Mouse (Mus musculus) limb, embryonic 15.5 days (tissue): ENCODE measurements at regions not wholly inside any gene's neighbourhood (a gene's known extent, or its start where the extent isn't known, plus 50 kb on each side); places are given as distances from the start of the nearest gene placed in this dataset.
A peak's percentile ranks its signal among the peaks of the same experiment; 100 is the strongest.

Source experiments
- ATAC-seq: fragments of 200-750 bp; cut with Nextera tagmentation; 2 replicates; pipeline ENCODE4 v1.8.0; 2017; ENCODE audit warnings: low read depth, moderate TSS enrichment; ENCODE audit not compliant: insufficient number of reproducible peaks, low FRiP score, low TSS enrichment
- H3K27ac ChIP-seq: fragments of 300-500 bp; sonication (generic); 2 replicates; pipeline ENCODE4 v1.5.1; 2015; ENCODE audit warnings: moderate library complexity, mild to moderate bottlenecking, inconsistent platforms
- H3K27me3 ChIP-seq: fragments of 300-500 bp; sonication (generic); 2 replicates; pipeline ENCODE4 v1.6.1; 2015; ENCODE audit warnings: inconsistent platforms
- H3K36me3 ChIP-seq: fragments of 300-500 bp; sonication (generic); 2 replicates; pipeline ENCODE4 v1.6.1; 2015; ENCODE audit warnings: inconsistent platforms
- H3K4me1 ChIP-seq: fragments of 300-500 bp; sonication (generic); 2 replicates; pipeline ENCODE4 v1.6.1; 2015; ENCODE audit warnings: inconsistent platforms
- H3K4me2 ChIP-seq: fragments of 300-500 bp; sonication (generic); 2 replicates; pipeline ENCODE4 v1.6.1; 2015; ENCODE audit warnings: mild to moderate bottlenecking, inconsistent platforms
- H3K4me3 ChIP-seq: fragments of 300-500 bp; sonication (generic); 2 replicates; pipeline ENCODE4 v1.5.1; 2015; ENCODE audit warnings: mild to moderate bottlenecking, inconsistent platforms
- H3K9ac ChIP-seq: fragments of 300-500 bp; sonication (generic); 2 replicates; pipeline ENCODE4 v1.6.1; 2015; ENCODE audit warnings: inconsistent platforms
- H3K9me3 ChIP-seq: fragments of 300-500 bp; sonication (generic); 2 replicates; pipeline ENCODE4 v1.6.1; 2016; ENCODE audit warnings: inconsistent platforms
- WGBS: fragments of 180-500 bp; shearing (Covaris S2); methylation state at CpG from one replicate; pipeline ENCODE4 v1.1.7; 2015; 5-methylcytosine and 5-hydroxymethylcytosine counted together

DNA sequence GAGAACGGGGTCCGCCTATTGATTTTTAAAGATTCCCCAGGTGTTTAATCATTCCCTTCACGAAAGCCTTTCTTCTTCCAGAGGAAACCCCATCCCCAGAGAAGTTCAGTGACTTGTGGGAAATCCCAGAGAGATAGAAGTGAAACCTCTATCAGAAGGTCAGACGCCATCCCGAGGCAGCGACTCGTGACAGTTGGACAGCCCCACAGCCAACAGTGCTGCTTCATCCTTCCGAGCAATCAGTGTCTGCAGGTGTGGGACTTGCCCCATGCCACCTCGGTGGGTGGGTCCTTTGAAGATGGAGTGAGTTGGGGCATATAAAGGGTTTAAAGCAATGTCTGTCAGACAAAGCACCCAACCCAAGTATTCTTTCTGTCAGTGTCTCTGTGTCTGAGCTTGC, 139.9 kb upstream of the Prok2 start:
- no peak for ATAC-seq
- peaks cover 5% of the 10 kb centered on the region for H3K4me1 ChIP-seq
- no peak overlapping the region for H3K9ac ChIP-seq
- H3K27ac ChIP-seq: no peak overlapping the region
- H3K4me3 ChIP-seq: no peak overlapping the region
- H3K9me3 ChIP-seq: no peaks in the 10 kb centered on the region
- H3K36me3 ChIP-seq: no peaks in the 10 kb centered on the region
- 77% methylated on average over 9 of the region's 9 CpGs for WGBS
- 0 out of 2 replicates have a peak, but pooled peaks cover 3% of the 10 kb centered on the region for H3K27me3 ChIP-seq
- H3K4me2 ChIP-seq: no peak overlapping the region

DNA sequence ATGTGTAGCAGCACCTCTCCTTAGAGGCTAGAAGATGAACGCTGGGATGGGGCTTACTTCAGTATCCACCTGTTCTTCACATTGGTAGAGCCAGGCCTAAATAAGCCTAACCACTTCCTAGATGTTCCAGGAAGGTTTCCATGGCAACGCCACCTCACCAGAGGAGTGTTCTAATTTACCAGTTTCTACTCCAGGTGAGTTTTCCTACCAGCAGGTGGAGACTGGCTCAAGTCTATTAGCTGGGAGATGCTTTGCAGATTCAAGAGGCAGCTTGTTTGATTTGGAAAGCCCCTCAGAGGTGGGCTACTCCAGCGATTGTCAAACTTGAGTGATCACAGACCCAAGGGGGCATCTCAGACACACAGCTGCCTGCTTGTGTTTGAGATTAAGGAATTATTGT, 138.8 kb upstream of the Prok2 start:
- Histone ChIP-seq H3K36me3 (no peaks in the 10 kb centered on the region), H3K4me2 (no peak overlapping the region), H3K4me1 (peaks cover 5% of the 10 kb centered on the region), H3K27ac (no peak overlapping the region), H3K27me3 (0 out of 2 replicates have a peak, but pooled peaks cover 3% of the 10 kb centered on the region), H3K9ac (no peak overlapping the region), H3K9me3 (no peaks in the 10 kb centered on the region), H3K4me3 (no peak overlapping the region)
- no peak for ATAC-seq
- WGBS: 52% methylated on average over 3 of the region's 3 CpGs

DNA sequence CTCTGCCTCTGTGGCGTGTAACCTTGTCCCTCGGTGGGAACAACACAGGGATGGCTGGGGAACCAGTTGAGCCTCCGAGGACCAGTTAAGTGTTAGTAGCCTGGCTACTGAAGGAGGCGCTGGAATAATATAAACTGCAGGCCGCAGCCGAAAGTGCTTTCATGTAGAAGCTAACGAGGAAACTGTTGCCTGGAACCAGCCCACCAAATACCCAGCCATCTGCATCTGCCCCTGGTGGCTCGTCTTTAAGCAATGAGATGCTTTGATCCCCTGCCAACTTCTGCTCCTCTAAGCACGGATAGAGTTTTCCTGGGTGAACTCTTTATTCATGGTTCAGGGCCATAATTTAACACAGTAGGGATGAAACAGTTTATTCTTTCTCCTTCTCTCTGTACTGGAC, 137.2 kb upstream of the Prok2 start:
- Histone ChIP-seq H3K4me1 (peaks cover 5% of the 10 kb centered on the region), H3K9me3 (no peaks in the 10 kb centered on the region), H3K4me2 (no peak overlapping the region), H3K27ac (no peak overlapping the region), H3K27me3 (0 out of 2 replicates have a peak, but pooled peaks cover 3% of the 10 kb centered on the region), H3K4me3 (no peak overlapping the region), H3K9ac (no peak overlapping the region), H3K36me3 (no peaks in the 10 kb centered on the region)
- 23% methylated on average over 9 of the region's 9 CpGs for WGBS
- ATAC-seq: no peak

DNA sequence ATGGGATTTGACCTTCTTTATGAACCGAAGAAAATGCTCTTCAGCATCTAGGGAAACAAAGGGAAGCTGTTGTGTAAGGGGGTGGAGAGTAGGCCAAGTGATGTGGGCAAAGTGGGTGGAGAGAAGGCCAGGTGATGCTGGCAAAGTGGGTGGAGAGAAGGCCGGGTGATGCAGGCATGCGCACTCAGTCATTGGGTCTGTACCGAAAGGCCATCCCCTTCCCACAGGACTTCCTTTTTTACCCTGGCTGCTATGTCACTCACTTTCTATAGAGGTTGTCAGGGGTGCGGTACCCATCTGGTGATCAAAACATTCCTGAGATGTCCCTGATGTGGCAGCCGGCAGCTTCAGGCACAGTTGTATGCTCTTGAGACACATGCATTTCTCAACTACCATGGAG, 131.2 kb upstream of the Prok2 start:
- no peak overlapping the region for H3K4me3 ChIP-seq
- H3K36me3 ChIP-seq: no peaks in the 10 kb centered on the region
- H3K27ac ChIP-seq: no peak overlapping the region
- no peak overlapping the region for H3K9ac ChIP-seq
- no peak for ATAC-seq
- H3K27me3 ChIP-seq: no peaks in the 10 kb centered on the region
- WGBS: 76% methylated on average over 6 of the region's 6 CpGs
- H3K4me1 ChIP-seq: no peaks in the 10 kb centered on the region
- no peak overlapping the region for H3K4me2 ChIP-seq
- H3K9me3 ChIP-seq: no peaks in the 10 kb centered on the region

DNA sequence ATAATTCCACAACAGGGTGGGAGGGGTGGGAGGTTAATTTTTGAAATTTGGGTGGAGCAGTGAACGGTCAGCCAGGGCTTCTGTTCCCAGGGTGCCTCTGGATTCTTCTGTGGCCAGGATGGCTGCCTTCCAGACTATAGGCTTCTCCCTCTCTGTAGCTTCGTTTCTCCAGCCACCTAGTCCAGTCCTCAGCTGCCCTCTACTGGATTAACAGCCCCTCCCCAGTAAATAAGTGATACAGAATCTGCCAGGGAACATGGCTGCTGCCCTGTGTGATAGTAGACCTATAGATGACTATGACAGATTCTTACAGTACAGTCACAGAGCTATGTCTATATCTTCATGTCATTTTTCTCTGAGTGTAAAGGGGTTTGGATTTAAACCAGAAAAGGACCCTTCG, 127.5 kb upstream of the Prok2 start:
- ATAC-seq: no peak
- no peak overlapping the region for H3K9ac ChIP-seq
- no peak overlapping the region for H3K27ac ChIP-seq
- WGBS: 41% methylated on average over 3 of the region's 3 CpGs
- H3K4me1 ChIP-seq: no peaks in the 10 kb centered on the region
- no peaks in the 10 kb centered on the region for H3K27me3 ChIP-seq
- no peak overlapping the region for H3K4me2 ChIP-seq
- H3K4me3 ChIP-seq: no peak overlapping the region
- no peaks in the 10 kb centered on the region for H3K36me3 ChIP-seq
- H3K9me3 ChIP-seq: no peaks in the 10 kb centered on the region

DNA sequence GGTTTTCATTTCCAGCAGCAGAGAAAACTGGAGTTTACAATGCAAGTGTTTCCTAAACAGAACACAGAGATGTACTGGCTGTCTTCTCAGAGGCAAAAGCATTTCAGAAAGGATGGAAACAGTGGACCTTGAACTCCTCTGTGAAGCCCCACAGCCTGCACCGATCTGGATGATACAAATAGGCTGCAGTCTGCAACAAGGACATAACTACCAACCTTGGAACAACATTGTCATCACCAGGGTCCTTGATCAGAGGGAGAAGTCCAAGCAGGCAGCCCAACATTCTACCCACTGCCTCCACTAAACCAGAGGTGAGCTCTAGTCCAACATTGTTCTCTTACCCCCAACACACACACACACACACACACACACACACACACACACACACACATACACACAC, 124.5 kb upstream of the Prok2 start:
- Histone ChIP-seq H3K36me3 (no peaks in the 10 kb centered on the region), H3K9ac (no peak overlapping the region), H3K27ac (no peak overlapping the region), H3K4me3 (no peak overlapping the region), H3K9me3 (no peaks in the 10 kb centered on the region), H3K4me2 (no peak overlapping the region), H3K27me3 (no peaks in the 10 kb centered on the region), H3K4me1 (peaks cover under 1% of the 10 kb centered on the region; the same call in 1 of the 2 replicates)
- no peak for ATAC-seq
- whole genome bisulfite sequencing: 76% methylated on average over 1 of the region's 1 CpGs

DNA sequence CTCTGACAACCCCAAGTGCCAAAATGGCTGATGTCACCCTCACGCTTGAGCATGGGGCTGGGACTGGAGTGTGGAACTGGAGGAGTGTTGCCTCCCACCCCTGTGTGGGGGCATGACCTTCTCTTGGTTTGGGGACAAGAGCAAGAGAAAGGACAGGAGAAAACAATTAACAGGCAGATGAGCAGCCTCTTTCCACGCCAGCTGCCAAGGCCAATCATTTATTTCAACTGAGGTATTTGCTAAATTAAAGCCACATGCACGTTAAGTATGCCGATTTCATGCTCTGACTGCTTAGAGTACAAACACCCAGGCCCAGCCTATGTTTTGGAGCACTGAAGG, 119.3 kb upstream of the Prok2 start:
- Histone ChIP-seq H3K9ac (no peak overlapping the region), H3K4me1 (peaks cover 15% of the 10 kb centered on the region), H3K9me3 (no peaks in the 10 kb centered on the region), H3K36me3 (no peaks in the 10 kb centered on the region), H3K4me3 (no peak overlapping the region), H3K27me3 (0 out of 2 replicates have a peak, but pooled peaks cover 3% of the 10 kb centered on the region), H3K4me2 (no peak overlapping the region), H3K27ac (no peak overlapping the region)
- WGBS: 21% methylated on average over 4 of the region's 4 CpGs
- no peak for ATAC-seq

DNA sequence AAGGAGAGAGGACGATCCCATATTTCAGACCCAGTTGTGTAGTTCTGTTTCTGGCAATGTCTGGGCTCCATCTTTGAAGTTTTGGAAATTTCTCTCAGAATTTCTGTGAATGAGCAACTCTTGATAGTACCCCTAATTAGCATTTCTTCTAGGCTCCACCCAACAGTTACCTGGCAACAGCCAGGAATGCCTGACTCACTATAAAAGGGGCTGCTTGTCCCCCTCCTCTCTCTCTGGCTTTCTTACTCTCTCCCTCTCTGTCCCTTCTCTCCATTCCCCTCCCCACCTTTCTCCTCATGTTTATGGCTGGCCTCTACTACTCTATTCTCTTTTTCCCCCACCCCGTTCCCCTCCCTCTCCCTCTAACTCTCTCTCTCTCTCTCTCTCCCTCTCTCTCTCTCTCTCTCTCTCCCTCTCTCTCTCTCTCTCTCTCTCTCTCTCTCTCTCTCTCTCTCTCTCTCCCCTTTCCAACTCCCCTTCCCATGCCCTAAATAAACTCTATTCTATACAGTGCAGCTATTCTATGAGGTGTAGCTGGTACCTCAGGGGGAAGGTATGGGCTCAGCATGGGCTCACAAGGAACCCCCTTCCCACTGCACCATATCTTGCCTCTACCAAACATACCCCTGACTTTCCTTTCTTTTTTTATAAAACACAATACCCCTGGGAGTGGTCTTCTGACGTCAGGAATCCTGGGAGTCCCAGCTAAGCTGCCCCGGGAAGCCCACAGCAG, 118.7 kb upstream of the Prok2 start:
- Histone ChIP-seq H3K4me2 (no peak overlapping the region), H3K9me3 (no peaks in the 10 kb centered on the region), H3K9ac (no peak overlapping the region), H3K4me1 (peaks cover 15% of the 10 kb centered on the region), H3K4me3 (no peak overlapping the region), H3K36me3 (no peaks in the 10 kb centered on the region), H3K27ac (no peak overlapping the region), H3K27me3 (0 out of 2 replicates have a peak, but pooled peaks cover 3% of the 10 kb centered on the region)
- WGBS: 23% methylated on average over 4 of the region's 4 CpGs
- ATAC-seq: no peak

DNA sequence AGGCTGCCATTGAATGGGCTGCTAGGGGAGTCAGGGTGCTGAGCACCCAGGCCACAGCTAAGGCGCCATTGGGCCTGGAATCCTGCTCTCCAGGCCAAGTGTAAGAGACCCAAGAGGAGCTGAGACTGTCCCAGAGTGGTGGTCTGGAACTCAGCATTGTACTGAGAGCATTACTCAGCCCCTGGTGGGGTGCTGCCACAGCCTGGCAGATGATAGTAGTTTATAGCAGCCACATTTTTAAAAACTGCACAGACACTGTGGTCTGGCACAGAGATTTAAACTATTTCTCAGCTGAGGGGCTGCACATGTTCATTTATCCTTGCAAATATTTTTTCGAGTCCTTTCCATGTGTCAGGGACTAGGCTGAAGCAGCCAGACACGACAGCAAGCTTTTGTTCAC, 117.3 kb upstream of the Prok2 start:
- no peak for ATAC-seq
- Histone ChIP-seq H3K4me3 (no peak overlapping the region), H3K4me2 (no peak overlapping the region), H3K27ac (0 out of 2 replicates have a peak overlapping the region, but pooled peaks have one; percentile 23), H3K36me3 (no peaks in the 10 kb centered on the region), H3K9ac (no peak overlapping the region), H3K9me3 (no peaks in the 10 kb centered on the region), H3K27me3 (0 out of 2 replicates have a peak, but pooled peaks cover 3% of the 10 kb centered on the region), H3K4me1 (peaks cover 15% of the 10 kb centered on the region)
- 62% methylated on average over 3 of the region's 3 CpGs for WGBS

DNA sequence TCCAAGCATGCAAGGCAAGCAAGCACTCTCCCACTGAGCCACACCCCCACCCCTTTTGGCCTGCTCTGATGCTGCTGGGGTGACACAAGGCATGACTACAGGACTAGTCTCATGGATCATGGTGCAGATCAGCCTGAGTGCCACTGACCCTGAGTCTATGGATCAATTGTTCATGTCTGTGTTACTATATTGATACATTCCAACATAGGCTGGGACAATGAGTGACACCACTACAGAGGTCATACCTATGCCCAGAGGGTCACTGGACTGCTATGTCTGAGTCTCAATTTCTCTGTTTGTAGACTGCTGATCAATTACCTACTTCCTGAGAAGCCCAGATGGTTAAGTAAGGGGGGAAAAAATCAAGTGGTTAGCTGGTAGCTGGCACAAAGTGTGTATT, 116.5 kb upstream of the Prok2 start:
- Histone ChIP-seq H3K9ac (no peak overlapping the region), H3K4me3 (no peak overlapping the region), H3K36me3 (no peaks in the 10 kb centered on the region), H3K9me3 (no peaks in the 10 kb centered on the region), H3K27ac (no peak overlapping the region), H3K4me1 (peaks cover 15% of the 10 kb centered on the region), H3K27me3 (0 out of 2 replicates have a peak, but pooled peaks cover 3% of the 10 kb centered on the region), H3K4me2 (no peak overlapping the region)
- no peak for ATAC-seq

DNA sequence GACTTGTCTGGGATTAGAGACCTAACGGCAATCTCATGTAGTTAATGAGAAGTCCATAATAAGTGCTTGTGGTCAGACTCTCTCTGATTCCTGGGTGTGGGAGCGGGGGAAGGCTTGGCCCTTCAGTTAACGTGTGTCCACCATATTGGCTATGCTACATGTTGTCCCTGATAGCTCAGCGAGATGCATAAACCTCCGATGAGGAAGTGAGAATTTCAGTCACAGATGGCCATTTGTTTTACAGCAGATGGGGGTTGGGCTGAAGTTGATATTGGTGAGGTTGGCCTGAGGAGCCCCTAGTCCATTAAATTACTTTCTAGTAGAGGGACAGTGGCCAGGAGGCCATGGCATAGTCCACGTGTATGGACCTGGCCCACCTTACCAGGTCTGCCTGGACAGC, 114.6 kb upstream of the Prok2 start:
- Histone ChIP-seq H3K27me3 (0 out of 2 replicates have a peak, but pooled peaks cover 3% of the 10 kb centered on the region), H3K4me2 (no peak overlapping the region), H3K36me3 (no peaks in the 10 kb centered on the region), H3K4me3 (no peak overlapping the region), H3K9me3 (no peaks in the 10 kb centered on the region), H3K9ac (no peak overlapping the region), H3K4me1 (peaks cover 15% of the 10 kb centered on the region), H3K27ac (no peak overlapping the region)
- WGBS: 85% methylated on average over 6 of the region's 6 CpGs
- no peak for ATAC-seq

DNA sequence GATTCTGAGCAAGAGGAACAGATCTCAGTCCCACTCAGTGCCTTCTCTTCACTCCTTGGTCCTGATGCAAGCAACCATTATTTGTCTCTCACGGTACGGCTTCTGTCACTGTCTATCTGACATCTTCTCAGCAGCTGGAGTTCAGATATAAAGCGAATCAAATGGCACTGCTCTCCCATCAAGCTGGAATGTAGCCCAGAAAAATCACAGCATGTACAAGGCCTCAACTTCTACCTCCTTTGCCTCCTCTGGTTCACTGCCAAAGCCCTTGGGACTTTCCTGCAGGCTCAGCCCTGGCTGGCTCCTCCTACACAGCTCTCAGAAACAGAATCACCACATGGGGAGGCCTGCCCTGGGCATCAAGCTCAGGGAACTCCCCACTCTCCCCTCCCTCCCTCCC, 107.1 kb upstream of the Prok2 start:
- WGBS: 38% methylated on average over 3 of the region's 3 CpGs
- H3K36me3 ChIP-seq: no peaks in the 10 kb centered on the region
- no peak overlapping the region for H3K9ac ChIP-seq
- H3K27me3 ChIP-seq: no peaks in the 10 kb centered on the region
- 0 out of 2 replicates have a peak, but pooled peaks have one; percentile 71 for ATAC-seq
- no peak overlapping the region for H3K27ac ChIP-seq
- H3K4me3 ChIP-seq: no peak overlapping the region
- H3K9me3 ChIP-seq: no peaks in the 10 kb centered on the region
- H3K4me2 ChIP-seq: no peak overlapping the region
- H3K4me1 ChIP-seq: peaks cover 6% of the 10 kb centered on the region; the same call in 1 of the 2 replicates

DNA sequence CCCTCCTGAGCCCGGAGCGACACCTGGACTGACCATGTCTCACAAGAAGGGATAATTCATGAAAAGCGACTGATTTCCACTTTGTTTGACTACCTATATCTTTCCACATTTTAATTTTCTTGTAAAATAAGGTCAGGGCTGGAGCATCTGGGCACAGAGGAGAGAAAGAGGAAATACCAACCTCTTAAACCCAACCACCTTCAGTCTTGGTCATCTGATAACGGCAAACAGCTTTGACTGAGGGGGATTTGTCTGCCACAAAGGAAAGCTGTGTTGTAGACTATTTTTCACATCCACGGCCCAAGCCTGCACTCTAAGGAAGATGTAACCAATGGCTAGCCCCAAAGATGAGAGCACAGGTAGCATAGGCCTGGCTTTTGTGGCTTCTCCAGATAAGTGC, 101.4 kb upstream of the Prok2 start:
- no peaks in the 10 kb centered on the region for H3K36me3 ChIP-seq
- no peaks in the 10 kb centered on the region for H3K27me3 ChIP-seq
- no peaks in the 10 kb centered on the region for H3K9me3 ChIP-seq
- H3K9ac ChIP-seq: no peak overlapping the region
- 85% methylated on average over 5 of the region's 5 CpGs for WGBS
- H3K4me3 ChIP-seq: no peak overlapping the region
- H3K4me1 ChIP-seq: no peaks in the 10 kb centered on the region
- no peak overlapping the region for H3K27ac ChIP-seq
- ATAC-seq: no peak
- H3K4me2 ChIP-seq: no peak overlapping the region
